Mouse (Mus musculus) left cerebral cortex, adult 9 months (tissue): ENCODE results near the gene Ang5.
"Not testable (repeated sequence)": the region's sequence is repeated elsewhere in the genome, so short reads cannot be mapped to it uniquely, and the experiment has no call there.

Source experiments
- DNase-seq, 2 experiments: peaks; one replicate each; pipeline ENCODE4 v3.0.0; 2022; ENCODE audit warnings: low spot score in 2 of 2

Gene Ang5

GRCm38 (mm10) chr14:43956769-43957168 is at the start of gene Ang5:
Gene Ang5, plus strand, starts transcription at chr14:43957069.
- DNase-seq, result not testable (repeated sequence)

DNA sequence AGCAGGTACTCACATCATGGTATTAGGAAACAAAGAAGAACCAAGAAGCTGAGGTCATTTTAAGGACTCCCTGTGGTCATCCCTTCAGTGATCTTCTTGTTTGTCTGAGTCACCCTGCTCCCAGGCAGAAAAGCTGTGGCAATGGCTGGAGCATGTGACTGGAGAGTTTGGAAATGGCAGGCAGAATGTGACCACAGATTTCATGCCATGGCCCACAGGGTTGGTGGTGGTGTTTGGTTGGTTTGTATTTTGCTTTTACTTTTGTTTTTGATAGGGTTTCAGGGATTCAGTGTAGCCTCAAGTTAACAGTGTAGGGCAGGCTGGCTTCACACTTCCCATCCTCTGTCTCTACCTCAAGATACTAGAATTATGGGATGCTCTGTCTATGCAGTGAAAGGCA is 38.7 kb upstream of the Ang5 start:
- DNase-seq, result not testable (repeated sequence)

- not testable (repeated sequence) for DNase-seq
These were observed 33.4 kb upstream of the Ang5 start, which contains the start of gene Ear10 for GRCm38 (mm10) chr14:43923459-43923858. Gene Ear10, minus strand, starts transcription at chr14:43923559.

DNA sequence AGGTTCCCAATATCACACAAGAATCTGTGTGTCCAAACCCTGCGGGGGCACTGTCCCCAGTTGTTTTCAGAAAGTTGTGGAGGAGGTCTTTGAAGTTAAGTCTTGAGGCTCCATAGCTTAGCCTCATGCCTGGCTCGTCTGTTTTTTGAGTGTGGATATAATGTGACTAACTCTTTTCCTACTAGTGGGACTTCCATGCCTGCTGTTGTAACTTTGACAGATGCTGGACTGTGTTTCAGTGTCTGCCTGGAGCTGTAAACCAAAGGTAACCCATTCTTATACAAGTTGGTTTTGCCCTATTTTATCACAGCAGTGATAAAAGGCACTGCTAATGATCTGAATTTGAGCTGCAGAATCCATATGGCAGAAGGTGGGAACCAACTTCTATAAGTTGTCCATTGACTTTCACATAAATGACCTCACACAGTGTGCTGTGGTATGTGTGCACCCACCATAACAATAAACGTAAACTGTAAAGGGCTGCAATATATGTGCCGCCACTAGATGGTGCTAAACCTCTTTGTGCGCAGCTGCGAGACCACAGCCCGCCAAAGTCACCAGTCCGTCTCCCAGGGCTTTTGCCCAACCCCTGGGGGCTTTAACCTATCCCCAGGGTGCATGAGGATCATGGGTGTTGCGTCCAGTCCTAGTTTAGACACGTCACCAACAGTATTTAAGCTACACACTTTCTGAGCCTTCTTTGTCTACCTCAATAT is 32.0 kb upstream of the Ang5 start, which contains the start of gene Gm8113:
Gene Gm8113, plus strand, starts transcription at position 703 of the 716 bp plus-strand sequence.
- DNase-seq, result peak; percentile 1 to 48

DNA sequence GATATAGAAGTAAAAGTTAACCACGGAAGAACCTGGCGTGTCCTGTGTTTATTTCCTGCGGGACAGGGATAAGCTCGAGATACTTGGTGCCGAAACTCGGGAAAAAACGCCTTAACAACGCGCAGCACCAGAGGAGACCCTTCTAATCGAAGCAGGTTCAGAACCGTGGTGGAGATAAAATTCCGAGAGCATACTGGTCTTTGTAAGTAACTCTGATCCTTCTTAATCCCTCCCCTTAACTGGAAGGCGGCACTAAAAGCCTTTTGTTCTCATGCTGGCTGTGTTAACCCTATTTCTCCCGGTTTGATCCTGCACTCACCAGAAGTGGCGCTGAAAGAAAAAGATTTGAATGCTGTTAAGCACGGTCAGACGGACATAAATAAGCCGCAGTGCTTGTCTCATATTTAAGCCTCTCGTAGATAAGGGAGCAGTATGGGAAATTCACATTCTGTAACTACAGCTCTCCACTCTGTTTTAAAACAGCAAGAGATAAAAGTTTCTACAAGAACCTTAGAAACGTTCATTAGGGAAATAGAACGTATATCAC is 31.4 kb upstream of the Ang5 start:
- DNase-seq, result not testable (repeated sequence)

- peak in 1 of 2 experiments; percentile 28 for DNase-seq
These were observed 23.9 kb upstream of the Ang5 start for GRCm38 (mm10) chr14:43932991-43933390.

GRCm38 (mm10) chr14:43933399-43933798 is 23.5 kb upstream of the Ang5 start:
- DNase-seq, result not testable (repeated sequence)

DNA sequence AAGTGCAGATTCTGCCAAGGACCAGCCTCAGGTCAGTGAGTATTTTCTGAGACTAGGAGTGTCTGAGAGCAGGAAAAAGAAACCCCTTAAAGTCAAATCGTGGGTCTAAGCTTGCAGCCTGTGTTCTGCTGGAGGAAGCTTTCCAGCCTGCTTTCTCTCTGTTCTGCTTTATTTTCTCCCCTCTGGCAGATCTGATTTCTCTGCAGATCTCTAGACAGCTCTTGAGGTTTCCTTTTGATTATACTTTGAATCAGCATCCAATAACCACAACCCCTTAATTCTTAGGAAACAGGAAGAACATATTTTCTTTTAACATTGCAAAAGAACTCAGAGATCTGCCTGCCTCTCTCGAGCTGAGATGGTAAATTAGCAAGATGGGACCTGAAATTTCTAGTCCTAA is 3.5 kb upstream of the Ang5 start:
- not testable (repeated sequence) for DNase-seq

DNA sequence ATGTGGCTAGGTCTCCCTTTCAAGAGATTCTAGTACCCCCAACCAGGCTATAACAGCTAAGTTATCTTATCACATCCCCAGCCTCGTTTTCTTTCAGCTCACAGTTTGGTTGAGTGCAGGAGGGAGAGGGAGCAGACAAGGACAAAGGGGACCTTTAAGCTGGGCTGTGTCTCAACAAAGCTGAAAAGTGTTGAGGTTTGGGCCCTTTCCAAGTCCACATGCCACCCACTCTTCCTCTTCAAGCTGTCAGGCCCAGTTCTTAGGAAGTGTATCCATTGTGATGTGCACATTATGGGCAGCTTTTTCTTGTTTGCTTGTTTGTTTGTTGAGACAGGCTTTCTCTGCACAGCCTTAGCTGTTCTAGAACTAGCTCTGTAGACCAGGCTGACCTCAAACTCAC is 1.8 kb upstream of the Ang5 start:
- DNase-seq, result not testable (repeated sequence)

DNA sequence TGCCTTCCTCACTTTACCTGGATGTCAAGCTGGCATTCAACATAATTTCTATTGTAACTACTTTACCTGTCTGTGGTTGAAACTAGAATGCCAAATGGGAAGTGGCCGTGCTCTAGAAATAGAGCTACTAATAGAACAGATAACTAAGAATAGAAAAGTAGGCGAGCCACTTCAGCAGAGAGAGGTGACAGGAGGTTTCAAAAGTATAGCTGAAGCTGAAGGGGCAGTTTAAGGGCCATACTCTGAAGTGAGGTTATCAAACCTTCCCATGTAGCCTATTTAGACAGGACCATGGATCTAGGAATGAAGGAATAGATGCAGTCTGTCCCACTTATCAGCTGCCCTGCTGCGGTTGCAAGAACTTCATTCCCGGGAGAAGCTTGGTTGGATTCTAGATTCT is 26.6 kb downstream of the Ang5 start:
- DNase-seq, result no peak

- DNase-seq, result peak in 1 of 2 experiments; percentile 28
These were observed 27.0 kb downstream of the Ang5 start for GRCm38 (mm10) chr14:43983897-43984296.

GRCm38 (mm10) chr14:43986147-43986546 is 29.3 kb downstream of the Ang5 start:
- DNase-seq, result no peak

DNA sequence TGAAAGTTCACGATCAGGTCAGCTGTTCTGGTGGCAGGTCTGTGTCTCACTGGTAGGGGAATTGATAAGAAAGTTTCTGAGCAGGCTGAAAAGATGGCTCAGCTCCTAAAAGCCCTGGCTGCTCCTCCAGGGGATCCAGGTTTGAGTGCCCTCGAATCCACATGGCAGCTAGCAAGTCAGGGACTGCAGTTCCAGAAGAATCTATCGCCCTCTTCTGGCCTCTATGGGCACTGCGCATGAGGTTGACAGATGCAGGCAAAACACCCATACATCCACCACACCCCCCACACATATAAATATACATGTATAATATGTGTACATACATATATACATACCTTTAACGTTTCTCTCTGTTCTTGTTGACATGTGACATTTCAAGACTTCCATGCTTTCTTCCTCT is 30.5 kb downstream of the Ang5 start:
- DNase-seq, result peak; percentile 7 to 82

DNA sequence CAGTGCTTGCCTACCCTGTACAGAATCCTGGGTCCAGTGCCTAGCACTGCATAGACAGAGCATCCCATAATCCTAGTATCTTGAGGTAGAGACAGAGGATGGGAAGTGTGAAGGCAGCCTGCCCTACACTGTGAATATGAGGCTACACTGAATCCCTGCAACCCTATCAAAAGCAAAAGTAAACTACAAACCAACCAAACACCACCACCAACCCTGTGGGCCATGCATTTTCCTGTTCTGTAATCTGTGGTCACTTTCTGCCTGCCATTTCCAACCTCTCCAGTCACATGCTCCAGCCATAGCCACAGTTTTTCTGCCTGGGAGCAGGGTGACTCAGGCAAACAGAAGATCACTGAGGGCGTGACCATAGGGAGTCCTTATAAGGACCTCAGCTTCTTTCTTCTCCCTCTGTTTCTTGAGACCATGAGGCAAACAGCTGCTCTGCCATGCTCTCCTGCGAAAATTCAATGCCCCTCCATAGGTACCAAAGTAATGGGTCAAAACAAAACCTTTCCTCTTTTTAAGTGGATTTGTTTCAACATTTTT is 41.7 kb downstream of the Ang5 start:
- DNase-seq, result not testable (repeated sequence)

DNA sequence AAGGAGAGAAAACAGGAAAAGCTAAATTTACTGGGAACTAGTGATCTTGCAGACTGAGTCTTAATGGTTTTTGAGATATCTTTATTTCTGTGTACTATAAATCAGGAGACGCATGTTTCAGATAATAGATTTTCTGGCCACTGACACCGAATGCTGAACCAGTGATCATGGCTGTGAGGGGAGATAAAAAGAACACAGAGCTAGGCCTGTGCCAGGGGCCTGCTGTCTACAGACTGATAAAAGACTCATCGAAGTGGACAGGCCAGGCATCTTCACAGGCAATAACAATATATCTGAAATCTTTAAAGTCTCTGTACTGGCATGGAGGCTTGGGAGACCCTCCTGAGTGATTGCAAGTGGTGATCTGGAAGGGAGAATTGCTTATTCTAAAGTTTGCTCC is 44.7 kb downstream of the Ang5 start:
- no peak for DNase-seq

DNA sequence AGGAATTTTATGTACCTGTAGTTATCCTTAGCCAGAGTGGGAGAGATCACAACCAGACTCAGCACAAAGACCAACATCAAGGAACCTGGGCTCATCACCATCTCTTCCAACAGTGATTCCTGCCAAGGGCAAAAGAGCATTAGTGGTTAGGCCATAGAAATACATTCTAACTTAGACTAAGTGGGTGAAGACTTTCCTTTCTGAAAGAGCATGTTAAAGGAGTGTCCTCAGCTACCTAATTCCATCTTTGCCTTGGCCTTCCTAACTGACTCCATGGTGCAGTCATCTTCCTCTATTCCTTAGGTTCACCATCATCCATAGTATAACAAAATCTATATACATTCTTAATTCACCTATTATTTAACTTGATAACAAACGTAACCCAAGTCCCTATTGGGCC is 45.3 kb downstream of the Ang5 start, which contains the start of gene Ang6:
Gene Ang6, minus strand, starts transcription at position 101 of the 400 bp plus-strand sequence.
- DNase-seq, result no peak

DNA sequence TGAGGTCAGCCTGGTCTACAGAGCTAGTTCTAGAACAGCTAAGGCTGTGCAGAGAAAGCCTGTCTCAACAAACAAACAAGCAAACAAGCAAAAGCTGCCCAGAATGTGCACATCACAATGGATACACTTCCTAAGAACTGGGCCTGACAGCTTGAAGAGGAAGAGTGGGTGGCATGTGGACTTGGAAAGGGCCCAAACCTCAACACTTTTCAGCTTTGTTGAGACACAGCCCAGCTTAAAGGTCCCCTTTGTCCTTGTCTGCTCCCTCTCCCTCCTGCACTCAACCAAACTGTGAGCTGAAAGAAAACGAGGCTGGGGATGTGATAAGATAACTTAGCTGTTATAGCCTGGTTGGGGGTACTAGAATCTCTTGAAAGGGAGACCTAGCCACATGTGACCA is 51.2 kb downstream of the Ang5 start:
- DNase-seq, result not testable (repeated sequence)

DNA sequence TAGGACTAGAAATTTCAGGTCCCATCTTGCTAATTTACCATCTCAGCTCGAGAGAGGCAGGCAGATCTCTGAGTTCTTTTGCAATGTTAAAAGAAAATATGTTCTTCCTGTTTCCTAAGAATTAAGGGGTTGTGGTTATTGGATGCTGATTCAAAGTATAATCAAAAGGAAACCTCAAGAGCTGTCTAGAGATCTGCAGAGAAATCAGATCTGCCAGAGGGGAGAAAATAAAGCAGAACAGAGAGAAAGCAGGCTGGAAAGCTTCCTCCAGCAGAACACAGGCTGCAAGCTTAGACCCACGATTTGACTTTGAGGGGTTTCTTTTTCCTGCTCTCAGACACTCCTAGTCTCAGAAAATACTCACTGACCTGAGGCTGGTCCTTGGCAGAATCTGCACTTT is 52.8 kb downstream of the Ang5 start:
- not testable (repeated sequence) for DNase-seq
